Mouse (Mus musculus): ENCODE data around the gene Zswim1.

DNA sequence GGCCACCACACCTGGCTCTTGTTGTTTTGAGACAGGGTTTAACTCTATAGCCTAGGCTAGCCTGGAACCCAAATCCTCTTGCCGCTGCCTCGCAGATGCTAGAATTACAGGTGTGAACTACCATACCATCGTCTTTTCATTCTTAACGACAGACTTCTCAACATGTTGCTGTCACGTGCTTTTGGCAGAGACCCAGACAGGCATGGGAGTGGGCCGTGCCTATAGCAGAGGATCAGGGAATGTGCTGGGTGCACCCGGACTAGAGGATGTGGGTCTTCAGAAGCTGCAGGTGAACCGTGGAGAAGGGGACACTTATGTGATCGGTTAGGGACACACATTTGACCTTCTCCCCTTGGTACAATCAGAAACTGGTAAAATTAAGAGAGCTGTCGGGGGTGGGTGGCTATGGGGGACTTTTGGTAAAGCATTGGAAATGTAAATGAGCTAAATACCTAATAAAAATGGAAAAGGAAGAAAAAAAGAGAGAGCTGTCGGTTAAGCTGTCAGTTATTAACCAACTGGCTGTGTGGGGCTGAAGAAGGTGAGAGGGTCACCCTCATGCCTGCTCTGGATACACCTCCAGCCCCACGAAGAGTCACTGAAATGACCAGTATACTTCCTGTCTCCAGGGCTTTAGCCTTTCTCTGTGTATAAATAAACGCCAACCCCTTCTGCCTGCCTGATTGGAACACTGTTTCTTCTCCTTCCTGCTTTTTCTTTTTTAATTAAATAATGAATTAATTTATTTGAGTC is 22.1 kb upstream of the Zswim1 start:
- TF ChIP-seq CTCF (IDR thresholded peaks at IDR 0.05 in 2 of 3, conservative IDR thresholded peaks at IDR 0.05 in 1 of 3; ENCODE audit: control insufficient read depth in 1 of 3, insufficient read depth in 1 of 3, low read depth in 2 of 3, low read length in 3 of 3, poor library complexity in 1 of 3, severe bottlenecking in 1 of 3) (no peak), ZC3H11A (IDR thresholded peaks at IDR 0.05; ENCODE audit: low read depth, low read length) (no peak), MXI1 (IDR thresholded peaks at IDR 0.05; ENCODE audit: low read depth, low read length) (no peak)
